Mouse (Mus musculus): ENCODE measurements at regions not wholly inside any gene's neighbourhood (a gene's known extent, or its start where the extent isn't known, plus 50 kb on each side); places are given as distances from the start of the nearest gene placed in this dataset.

DNA sequence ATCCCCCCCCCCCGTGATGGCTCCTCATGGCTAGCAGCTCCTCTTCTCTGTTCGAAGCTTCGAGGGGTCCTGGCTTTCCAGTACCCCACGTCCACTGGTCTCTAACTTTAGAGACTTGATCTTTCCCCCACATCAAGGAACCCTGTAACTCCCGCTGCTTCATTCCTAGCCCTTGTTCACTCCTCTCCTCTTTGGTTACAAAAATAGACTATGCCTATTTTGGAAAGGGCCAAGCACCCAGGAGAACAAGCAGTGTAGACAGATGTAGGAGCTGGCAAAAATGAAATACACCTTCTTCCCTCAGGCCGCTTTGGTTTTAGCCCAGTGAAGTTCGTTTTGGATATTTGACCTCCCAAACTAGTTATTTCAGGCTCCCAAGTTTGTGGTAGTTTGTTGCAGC lies 621.9 kb upstream of the Gm19410 start:
- WGBS, result 26% methylated on average over 7 of the region's 7 CpGs
- peak overlapping the region; percentile 51 for H3K4me2 ChIP-seq (ENCODE audit: low read length)
- peak overlapping the region; percentile 68 to 79 for H3K27ac ChIP-seq (replicated peaks in 1 of 2; ENCODE audit: control insufficient read depth in 1 of 2, insufficient read depth in 1 of 2, low read depth in 2 of 2, low read length in 2 of 2)
- no peak for ATAC-seq (ENCODE audit: insufficient number of reproducible peaks, insufficient read depth, low FRiP score, low read depth)
- H3K4me3 ChIP-seq (ENCODE audit: control insufficient read depth in 1 of 2, insufficient read depth in 1 of 2, low read depth in 1 of 2, low read length in 2 of 2), result no peak overlapping the region
- H3K9ac ChIP-seq (ENCODE audit: low read length), result peak overlapping the region; percentile 35; the same call in 1 of the 2 replicates
- H3K4me1 ChIP-seq (ENCODE audit: control insufficient read depth in 2 of 2, insufficient read depth in 2 of 2, low read length in 2 of 2), result peaks cover 17 to 27% of the 10 kb centered on the region in 2 experiments
- no peaks in the 10 kb centered on the region for H3K9me3 ChIP-seq (ENCODE audit: control insufficient read depth, low read length)
- no peaks in the 10 kb centered on the region for H3K27me3 ChIP-seq (ENCODE audit: control insufficient read depth, insufficient read depth, low read length)
- no peaks in the 10 kb centered on the region for H3K36me3 ChIP-seq (ENCODE audit: control insufficient read depth, insufficient read depth, low read length)

- peaks cover 17 to 27% of the 10 kb centered on the region in 2 experiments for H3K4me1 ChIP-seq (ENCODE audit: control insufficient read depth in 2 of 2, insufficient read depth in 2 of 2, low read length in 2 of 2)
- H3K9ac ChIP-seq (ENCODE audit: low read length), result no peak overlapping the region
- no peak for ATAC-seq (ENCODE audit: insufficient number of reproducible peaks, insufficient read depth, low FRiP score, low read depth)
- H3K36me3 ChIP-seq (ENCODE audit: control insufficient read depth, insufficient read depth, low read length), result no peaks in the 10 kb centered on the region
- no peaks in the 10 kb centered on the region for H3K9me3 ChIP-seq (ENCODE audit: control insufficient read depth, low read length)
- no peaks in the 10 kb centered on the region for H3K27me3 ChIP-seq (ENCODE audit: control insufficient read depth, insufficient read depth, low read length)
- H3K4me2 ChIP-seq (ENCODE audit: low read length), result no peak overlapping the region
- peak overlapping the region; percentile 68 to 79 for H3K27ac ChIP-seq (replicated peaks in 1 of 2; ENCODE audit: control insufficient read depth in 1 of 2, insufficient read depth in 1 of 2, low read depth in 2 of 2, low read length in 2 of 2)
- H3K4me3 ChIP-seq (ENCODE audit: control insufficient read depth in 1 of 2, insufficient read depth in 1 of 2, low read depth in 1 of 2, low read length in 2 of 2), result no peak overlapping the region
- WGBS, result 38% methylated on average over 4 of the region's 4 CpGs
Observed at GRCm38 (mm10) chr8:35144401-35144800, 621.2 kb upstream of the Gm19410 start.

DNA sequence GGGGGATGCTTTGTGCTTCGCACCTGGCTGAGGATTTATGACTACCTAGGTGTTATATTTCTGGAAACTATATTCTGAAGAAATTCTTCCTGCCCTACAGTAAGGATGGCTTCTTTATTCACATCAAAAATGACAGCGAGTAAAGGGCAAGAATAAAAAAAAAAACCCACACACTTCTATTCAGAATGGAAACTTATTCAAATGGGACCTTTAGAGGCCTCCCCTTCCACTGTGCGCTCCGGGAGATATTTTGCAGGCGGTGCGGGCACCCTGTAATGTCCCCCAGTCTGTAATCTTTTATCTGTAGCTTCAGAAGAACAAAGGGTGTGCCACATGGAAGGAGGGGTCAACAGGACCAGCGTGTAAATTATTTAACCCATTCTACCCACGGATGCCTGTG lies 618.1 kb upstream of the Gm19410 start:
- Histone ChIP-seq H3K9ac (ENCODE audit: low read length) (no peak overlapping the region), H3K36me3 (ENCODE audit: control insufficient read depth, insufficient read depth, low read length) (no peaks in the 10 kb centered on the region), H3K27me3 (ENCODE audit: control insufficient read depth, insufficient read depth, low read length) (no peaks in the 10 kb centered on the region), H3K27ac (replicated peaks in 1 of 2; ENCODE audit: control insufficient read depth in 1 of 2, insufficient read depth in 1 of 2, low read depth in 2 of 2, low read length in 2 of 2) (no peak overlapping the region), H3K4me3 (ENCODE audit: control insufficient read depth in 1 of 2, insufficient read depth in 1 of 2, low read depth in 1 of 2, low read length in 2 of 2) (no peak overlapping the region), H3K9me3 (ENCODE audit: control insufficient read depth, low read length) (no peaks in the 10 kb centered on the region), H3K4me2 (ENCODE audit: low read length) (no peak overlapping the region), H3K4me1 (ENCODE audit: control insufficient read depth in 2 of 2, insufficient read depth in 2 of 2, low read length in 2 of 2) (peaks cover 17 to 21% of the 10 kb centered on the region in 2 experiments)
- WGBS, result 91% methylated on average over 8 of the region's 8 CpGs
- no peak for ATAC-seq (ENCODE audit: insufficient number of reproducible peaks, insufficient read depth, low FRiP score, low read depth)

DNA sequence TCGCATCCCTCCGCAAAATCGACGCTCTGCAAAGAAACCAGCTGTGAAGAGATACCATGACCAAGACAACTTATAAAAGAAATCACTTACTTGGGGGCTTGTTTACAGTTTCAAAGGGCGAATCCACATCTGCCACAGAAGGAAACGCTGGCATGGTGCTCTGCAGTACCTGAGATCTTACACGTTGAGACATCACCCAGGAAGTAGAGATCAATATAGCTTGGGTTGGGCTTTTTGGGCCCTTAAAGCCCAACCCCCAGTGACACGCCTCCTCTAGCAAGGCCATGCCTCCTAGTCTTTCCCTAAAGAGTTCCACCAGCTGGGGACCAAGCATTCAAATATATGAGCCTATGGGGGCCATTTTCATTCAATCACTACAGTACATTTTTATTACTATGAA lies 617.6 kb upstream of the Gm19410 start:
- no peak overlapping the region for H3K4me2 ChIP-seq (ENCODE audit: low read length)
- no peak for ATAC-seq (ENCODE audit: insufficient number of reproducible peaks, insufficient read depth, low FRiP score, low read depth)
- whole genome bisulfite sequencing, result 88% methylated on average over 8 of the region's 8 CpGs
- no peak overlapping the region for H3K4me3 ChIP-seq (ENCODE audit: control insufficient read depth in 1 of 2, insufficient read depth in 1 of 2, low read depth in 1 of 2, low read length in 2 of 2)
- no peaks in the 10 kb centered on the region for H3K27me3 ChIP-seq (ENCODE audit: control insufficient read depth, insufficient read depth, low read length)
- H3K9ac ChIP-seq (ENCODE audit: low read length), result no peak overlapping the region
- no peaks in the 10 kb centered on the region for H3K36me3 ChIP-seq (ENCODE audit: control insufficient read depth, insufficient read depth, low read length)
- H3K9me3 ChIP-seq (ENCODE audit: control insufficient read depth, low read length), result no peaks in the 10 kb centered on the region
- peaks cover 14 to 16% of the 10 kb centered on the region in 2 experiments for H3K4me1 ChIP-seq (ENCODE audit: control insufficient read depth in 2 of 2, insufficient read depth in 2 of 2, low read length in 2 of 2)
- no peak overlapping the region for H3K27ac ChIP-seq (replicated peaks in 1 of 2; ENCODE audit: control insufficient read depth in 1 of 2, insufficient read depth in 1 of 2, low read depth in 2 of 2, low read length in 2 of 2)

GRCm38 (mm10) chr8:35152585-35152984 lies 613.0 kb upstream of the Gm19410 start:
- no peaks in the 10 kb centered on the region for H3K9me3 ChIP-seq (ENCODE audit: control insufficient read depth, low read length)
- no peaks in the 10 kb centered on the region for H3K4me1 ChIP-seq (ENCODE audit: control insufficient read depth in 2 of 2, insufficient read depth in 2 of 2, low read length in 2 of 2)
- no peaks in the 10 kb centered on the region for H3K36me3 ChIP-seq (ENCODE audit: control insufficient read depth, insufficient read depth, low read length)
- no peak overlapping the region for H3K4me2 ChIP-seq (ENCODE audit: low read length)
- H3K27ac ChIP-seq (replicated peaks in 1 of 2; ENCODE audit: control insufficient read depth in 1 of 2, insufficient read depth in 1 of 2, low read depth in 2 of 2, low read length in 2 of 2), result no peak overlapping the region
- H3K9ac ChIP-seq (ENCODE audit: low read length), result no peak overlapping the region
- no peak for ATAC-seq (ENCODE audit: insufficient number of reproducible peaks, insufficient read depth, low FRiP score, low read depth)
- WGBS, result 45% methylated on average over 8 of the region's 8 CpGs
- H3K4me3 ChIP-seq (ENCODE audit: control insufficient read depth in 1 of 2, insufficient read depth in 1 of 2, low read depth in 1 of 2, low read length in 2 of 2), result no peak overlapping the region
- H3K27me3 ChIP-seq (ENCODE audit: control insufficient read depth, insufficient read depth, low read length), result no peaks in the 10 kb centered on the region

GRCm38 (mm10) chr8:35156272-35156671 lies 609.3 kb upstream of the Gm19410 start:
- H3K36me3 ChIP-seq (ENCODE audit: control insufficient read depth, insufficient read depth, low read length), result no peaks in the 10 kb centered on the region
- no peaks in the 10 kb centered on the region for H3K4me1 ChIP-seq (ENCODE audit: control insufficient read depth in 2 of 2, insufficient read depth in 2 of 2, low read length in 2 of 2)
- H3K27ac ChIP-seq (replicated peaks in 1 of 2; ENCODE audit: control insufficient read depth in 1 of 2, insufficient read depth in 1 of 2, low read depth in 2 of 2, low read length in 2 of 2), result no peak overlapping the region
- H3K27me3 ChIP-seq (ENCODE audit: control insufficient read depth, insufficient read depth, low read length), result no peaks in the 10 kb centered on the region
- H3K9ac ChIP-seq (ENCODE audit: low read length), result no peak overlapping the region
- no peaks in the 10 kb centered on the region for H3K9me3 ChIP-seq (ENCODE audit: control insufficient read depth, low read length)
- ATAC-seq (ENCODE audit: insufficient number of reproducible peaks, insufficient read depth, low FRiP score, low read depth), result no peak
- 51% methylated on average over 5 of the region's 5 CpGs for WGBS
- no peak overlapping the region for H3K4me2 ChIP-seq (ENCODE audit: low read length)
- H3K4me3 ChIP-seq (ENCODE audit: control insufficient read depth in 1 of 2, insufficient read depth in 1 of 2, low read depth in 1 of 2, low read length in 2 of 2), result no peak overlapping the region

GRCm38 (mm10) chr8:35157711-35158110 lies 607.9 kb upstream of the Gm19410 start:
- Histone ChIP-seq H3K4me1 (ENCODE audit: control insufficient read depth in 2 of 2, insufficient read depth in 2 of 2, low read length in 2 of 2) (no peaks in the 10 kb centered on the region), H3K27ac (replicated peaks in 1 of 2; ENCODE audit: control insufficient read depth in 1 of 2, insufficient read depth in 1 of 2, low read depth in 2 of 2, low read length in 2 of 2) (no peak overlapping the region), H3K9ac (ENCODE audit: low read length) (no peak overlapping the region), H3K4me3 (ENCODE audit: control insufficient read depth in 1 of 2, insufficient read depth in 1 of 2, low read depth in 1 of 2, low read length in 2 of 2) (no peak overlapping the region), H3K36me3 (ENCODE audit: control insufficient read depth, insufficient read depth, low read length) (no peaks in the 10 kb centered on the region), H3K9me3 (ENCODE audit: control insufficient read depth, low read length) (no peaks in the 10 kb centered on the region), H3K4me2 (ENCODE audit: low read length) (no peak overlapping the region), H3K27me3 (ENCODE audit: control insufficient read depth, insufficient read depth, low read length) (no peaks in the 10 kb centered on the region)
- WGBS, result 88% methylated on average over 6 of the region's 6 CpGs
- no peak for ATAC-seq (ENCODE audit: insufficient number of reproducible peaks, insufficient read depth, low FRiP score, low read depth)

- H3K27me3 ChIP-seq (ENCODE audit: control insufficient read depth, insufficient read depth, low read length), result no peaks in the 10 kb centered on the region
- WGBS, result 20% methylated on average over 12 of the region's 12 CpGs
- no peaks in the 10 kb centered on the region for H3K36me3 ChIP-seq (ENCODE audit: control insufficient read depth, insufficient read depth, low read length)
- no peaks in the 10 kb centered on the region for H3K9me3 ChIP-seq (ENCODE audit: control insufficient read depth, low read length)
- H3K4me3 ChIP-seq (ENCODE audit: control insufficient read depth in 1 of 2, insufficient read depth in 1 of 2, low read depth in 1 of 2, low read length in 2 of 2), result no peak overlapping the region; a peak in 1 of 4 replicates
- ATAC-seq (ENCODE audit: insufficient number of reproducible peaks, insufficient read depth, low FRiP score, low read depth), result no peak
- H3K4me1 ChIP-seq (ENCODE audit: control insufficient read depth in 2 of 2, insufficient read depth in 2 of 2, low read length in 2 of 2), result no peaks in the 10 kb centered on the region
- H3K27ac ChIP-seq (replicated peaks in 1 of 2; ENCODE audit: control insufficient read depth in 1 of 2, insufficient read depth in 1 of 2, low read depth in 2 of 2, low read length in 2 of 2), result no peak overlapping the region
- peak overlapping the region; percentile 38 for H3K4me2 ChIP-seq (ENCODE audit: low read length)
- H3K9ac ChIP-seq (ENCODE audit: low read length), result no peak overlapping the region
Observed at GRCm38 (mm10) chr8:35159329-35159728, 606.3 kb upstream of the Gm19410 start.

Measured in heart, embryonic 14.5 days (tissue).